Mouse (Mus musculus) embryonic facial prominence, embryonic 14.5 days (tissue): ENCODE data around the gene D630039A03Rik. TPM values are rescaled to one million over a fixed set of nuclear protein-coding genes. Genes with fewer than 3 reads are reported as not detected.

Experiments
- ATAC-seq: fragments of 200-750 bp; cut with Nextera tagmentation; 2 replicates; pipeline ENCODE4 v1.8.0; 2017; ENCODE audit warnings: low read depth, moderate number of reproducible peaks, moderate TSS enrichment
- DNase-seq: peaks from one replicate; pipeline ENCODE4 v3.0.0-alpha.2; 2015; ENCODE audit warnings: low spot score
- H3K27ac ChIP-seq: fragments of 300-500 bp; sonication (generic); replicated peaks from 2 replicates; pipeline ENCODE4 v1.5.1; 2014; ENCODE audit warnings: low read depth, mild to moderate bottlenecking, low read length, moderate library complexity
- H3K27me3 ChIP-seq: fragments of 300-500 bp; sonication (generic); replicated peaks from 2 replicates; pipeline ENCODE4 v1.6.1; 2014; ENCODE audit warnings: low read length; ENCODE audit not compliant: control insufficient read depth, insufficient read depth
- H3K36me3 ChIP-seq: fragments of 300-500 bp; sonication (generic); 2 replicates; pipeline ENCODE4 v1.6.1; 2014; ENCODE audit warnings: low read length, mixed read lengths; ENCODE audit not compliant: control insufficient read depth, insufficient read depth
- H3K4me1 ChIP-seq: fragments of 300-500 bp; sonication (generic); 2 replicates; pipeline ENCODE4 v1.6.1; 2014; ENCODE audit warnings: antibody characterized with exemption, low read length; ENCODE audit not compliant: control insufficient read depth, insufficient read depth
- H3K4me2 ChIP-seq: fragments of 300-500 bp; sonication (generic); 2 replicates; pipeline ENCODE4 v1.6.1; 2014; ENCODE audit warnings: low read depth, mild to moderate bottlenecking, low read length, moderate library complexity, mixed read lengths
- H3K4me3 ChIP-seq: fragments of 300-500 bp; sonication (generic); 2 replicates; pipeline ENCODE4 v1.5.1; 2014; ENCODE audit warnings: low read depth, mild to moderate bottlenecking, low read length
- H3K9ac ChIP-seq: fragments of 300-500 bp; sonication (generic); 2 replicates; pipeline ENCODE4 v1.6.1; 2014; ENCODE audit warnings: low read depth, mild to moderate bottlenecking, low read length, moderate library complexity, mixed read lengths
- H3K9me3 ChIP-seq: fragments of 300-500 bp; sonication (generic); 2 replicates; pipeline ENCODE4 v1.6.1; 2016; ENCODE audit warnings: low read length; ENCODE audit not compliant: control insufficient read depth
- whole genome bisulfite sequencing: fragments of 180-500 bp; shearing (Covaris S2); extraction: QIAGEN DNeasy Blood & Tissue Kit; methylation state at CpG from one replicate; pipeline ENCODE4 v1.1.7; 2014; 5-methylcytosine and 5-hydroxymethylcytosine counted together
- polyA plus RNA-seq: library from polyadenylated mRNA; unstranded; fragments of >200 nt; fragmentation: Nextera tagmentation; extraction: Ambion mirVana; gene quantifications from 2 replicates; pipeline ENCODE4 v1.2.1, GENCODE M21; 2014

The D630039A03Rik gene
- polyA plus RNA-seq, 1 experiment from 2014 or later = 0.19 TPM

GRCm38 (mm10) chr4:57860204-57860611 is 55.9 kb downstream of the D630039A03Rik start:
- ATAC-seq (no peak), DNase-seq (peak; percentile 20)
- no peak overlapping the region for H3K27ac ChIP-seq
- no peaks in the 10 kb centered on the region for H3K27me3 ChIP-seq
- H3K4me2 ChIP-seq = no peak overlapping the region
- peaks cover 32% of the 10 kb centered on the region for H3K36me3 ChIP-seq
- WGBS = 76% methylated on average over 6 of the region's 6 CpGs
- peaks cover 8% of the 10 kb centered on the region; the same call in 1 of the 2 replicates for H3K4me1 ChIP-seq
- no peaks in the 10 kb centered on the region for H3K9me3 ChIP-seq
- H3K4me3 ChIP-seq = no peak overlapping the region
- no peak overlapping the region for H3K9ac ChIP-seq

Other genes with a start within 250 kb of the D630039A03Rik start
- 24.9 and 28.5 TPM in 2 replicates for gene Akap2, start 198.6 kb downstream of the D630039A03Rik start, polyA plus RNA-seq
- gene Txn1, start 40.1 kb upstream of the D630039A03Rik start, polyA plus RNA-seq = 367 and 373 TPM in 2 replicates
- gene Txndc8, start 92.8 kb upstream of the D630039A03Rik start, polyA plus RNA-seq = not detected in 2 replicates